Mouse (Mus musculus) CH12.LX (cell line): ENCODE data around the gene Eef1akmt3. TPM values are rescaled to one million over a fixed set of nuclear protein-coding genes. Genes with fewer than 3 reads are reported as not detected.

ENCODE experiments used
- DNase-seq: peaks from one replicate; pipeline ENCODE4 v3.0.0-alpha.2; 2013; ENCODE audit errors: extremely low read depth
- H3K27ac ChIP-seq: 2 replicates; pipeline ENCODE4 v1.5.1; 2012; ENCODE audit warnings: low read depth, mild to moderate bottlenecking, control low read depth, moderate library complexity; ENCODE audit not compliant: insufficient read depth
- H3K27me3 ChIP-seq: replicated peaks from 2 replicates; pipeline ENCODE3; 2012; ENCODE audit warnings: inconsistent platforms
- H3K36me3 ChIP-seq, 2 experiments: replicated peaks in 1 of 2; 2 replicates each; pipeline versions ENCODE3 to v1.6.1; 2012; ENCODE audit warnings: inconsistent platforms in 1 of 2, low read length in 1 of 2, mild to moderate bottlenecking in 1 of 2, mixed read lengths in 1 of 2, moderate library complexity in 1 of 2; ENCODE audit not compliant: control insufficient read depth in 1 of 2, insufficient read depth in 1 of 2
- H3K4me1 ChIP-seq, 2 experiments: 2 replicates each; pipeline ENCODE4 v1.6.1; 2012; ENCODE audit warnings: inconsistent platforms in 1 of 2, moderate library complexity in 1 of 2; ENCODE audit not compliant: insufficient read depth in 2 of 2, control insufficient read depth in 1 of 2
- H3K4me2 ChIP-seq: 2 replicates; pipeline ENCODE4 v1.6.1; 2012; ENCODE audit warnings: low read depth, mild to moderate bottlenecking, control low read depth; ENCODE audit not compliant: poor library complexity, insufficient read depth, severe bottlenecking
- H3K4me3 ChIP-seq, 3 experiments: fragments of 150-350 bp in 1 of 3; sonication (generic) in 1 of 3; replicated peaks in 1 of 3; 2 replicates each; pipeline versions ENCODE3 to v1.5.1; 2011 to 2012; ENCODE audit warnings: low read depth in 2 of 3, low read length in 2 of 3, mild to moderate bottlenecking in 2 of 3, moderate library complexity in 2 of 3, control low read depth in 1 of 3, improper control_type of control experiment in 1 of 3, inconsistent platforms in 1 of 3, mixed read lengths in 1 of 3; ENCODE audit not compliant: poor library complexity in 1 of 3
- H3K79me2 ChIP-seq: replicated peaks from 2 replicates; pipeline ENCODE4 v1.6.1; 2012; ENCODE audit warnings: mild to moderate bottlenecking, moderate library complexity; ENCODE audit not compliant: control insufficient read depth, poor library complexity, insufficient read depth, severe bottlenecking; ENCODE audit errors: extremely low read depth
- H3K9ac ChIP-seq: 2 replicates; pipeline ENCODE4 v1.6.1; 2012; ENCODE audit warnings: low read depth, mild to moderate bottlenecking, control low read depth, moderate library complexity; ENCODE audit not compliant: insufficient read depth
- H3K9me3 ChIP-seq: replicated peaks from 2 replicates; pipeline ENCODE3; 2012; ENCODE audit warnings: low read length, inconsistent platforms, mixed read lengths
- BHLHE40 ChIP-seq: IDR thresholded peaks from 2 replicates; pipeline ENCODE4 v1.6.1; 2011; ENCODE audit warnings: mild to moderate bottlenecking, low read depth, low read length, improper control_type of control experiment
- CHD2 ChIP-seq: IDR thresholded peaks from 2 replicates; pipeline ENCODE4 v1.6.1; 2011; ENCODE audit warnings: low read length, improper control_type of control experiment
- GABPA ChIP-seq: IDR thresholded peaks from 2 replicates; pipeline ENCODE4 v1.6.1; 2012; ENCODE audit warnings: low read depth, low read length, improper control_type of control experiment, inconsistent platforms; ENCODE audit not compliant: insufficient replicate concordance
- HCFC1 ChIP-seq: IDR thresholded peaks from 2 replicates; pipeline ENCODE4 v1.6.1; 2012; ENCODE audit warnings: low read depth, mild to moderate bottlenecking, inconsistent platforms, low read length, improper control_type of control experiment
- JUN ChIP-seq: IDR thresholded peaks from 2 replicates; pipeline ENCODE4 v1.6.1; 2011; ENCODE audit warnings: low read depth, mild to moderate bottlenecking, low read length, improper control_type of control experiment, moderate library complexity; ENCODE audit not compliant: insufficient read depth
- KAT2A ChIP-seq: IDR thresholded peaks from 2 replicates; pipeline ENCODE4 v1.6.1; 2012; ENCODE audit warnings: low read length, improper control_type of control experiment, inconsistent platforms; ENCODE audit not compliant: insufficient replicate concordance
- MAX ChIP-seq: IDR thresholded peaks from 2 replicates; pipeline ENCODE4 v1.6.1; 2011; ENCODE audit warnings: low read length, improper control_type of control experiment
- POLR2A ChIP-seq: IDR thresholded peaks from 2 replicates; pipeline ENCODE4 v1.6.1; 2011; ENCODE audit warnings: low read depth, mild to moderate bottlenecking, improper control_type of control experiment, low read length
- POLR2AphosphoS2 ChIP-seq: IDR thresholded peaks from 2 replicates; pipeline ENCODE4 v1.6.1; 2011; ENCODE audit warnings: low read depth, low read length, improper control_type of control experiment
- SIN3A ChIP-seq: IDR thresholded peaks from 2 replicates; pipeline ENCODE4 v1.6.1; 2012; ENCODE audit warnings: low read length, improper control_type of control experiment, inconsistent platforms
- ZKSCAN1 ChIP-seq: IDR thresholded peaks from 2 replicates; pipeline ENCODE4 v1.6.1; 2012; ENCODE audit warnings: low read depth, inconsistent platforms, low read length, improper control_type of control experiment, borderline replicate concordance
- dilution Hi-C: fragments of 300-500 bp; cut with MboI; formaldehyde crosslinking; loops from 2 replicates; pipeline ENCODE4 v1.14.3; 2020; ENCODE audit warnings: low sequenced_read_pairs; ENCODE audit not compliant: extremely low pct_unique_long_range_greater_than_20kb, extremely low pct_ligation_motif_present
- in situ Hi-C: fragments of 300-500 bp; cut with MboI; formaldehyde crosslinking; loops from 3 replicates; pipeline ENCODE4 v1.14.3; 2019; ENCODE audit warnings: low sequenced_read_pairs, low pct_ligation_motif_present, low pct_unique_long_range_greater_than_20kb, mixed read lengths
- polyA plus RNA-seq: library from polyadenylated mRNA; unstranded; fragments of >175 nt; gene quantifications from 2 replicates; pipeline ENCODE4 v1.2.1, GENCODE M21; 2012; ENCODE audit warnings: low read depth; ENCODE audit not compliant: insufficient read length
- total RNA-seq, 2 experiments: library from RNA; depleted of rRNA; stranded (reverse); fragments of 300-350 nt in 1 of 2; fragments of >200 nt in 1 of 2; gene quantifications; 2 replicates each; pipeline ENCODE4 v1.2.3; 2012 to 2014

Gene Eef1akmt3
- total and polyA plus RNA-seq, 3 experiments = 0.78 to 1.1 (median 0.98) TPM

- Histone ChIP-seq H3K36me3 (peaks cover 19 to 43% of the 10 kb centered on the region in 2 experiments), H3K4me3 (peak within 1 kb of the TSS in 2 of 3 experiments; percentile 44 to 47), H3K9ac (no peak within 1 kb of the TSS), H3K9me3 (no peaks in the 10 kb centered on the region), H3K27me3 (no peaks in the 10 kb centered on the region), H3K4me2 (no peak within 1 kb of the TSS), H3K79me2 (no peaks in the 10 kb centered on the region), H3K27ac (no peak within 1 kb of the TSS), H3K4me1 (peaks cover 6 to 55% of the 10 kb centered on the region in 2 experiments)
- in situ Hi-C loops = no loop called here
- no peak for TF ChIP-seq HCFC1
- no peak for TF ChIP-seq ZKSCAN1
- dilution Hi-C loops = no loop called here
- DNase-seq = peak; percentile 62
These were observed 40.8 kb downstream of the Eef1akmt3 start, which contains the start of gene Avil for GRCm38 (mm10) chr10:127000529-127000928. Gene Avil, plus strand, starts transcription at chr10:127000709.

- dilution Hi-C loops (no loop called here), in situ Hi-C loops (no loop called here)
- peak; percentile 47 for DNase-seq
- H3K36me3 ChIP-seq = peaks cover 45 to 53% of the 10 kb centered on the region in 2 experiments
- H3K4me3 ChIP-seq = no peak overlapping the region
- H3K27me3 ChIP-seq = no peaks in the 10 kb centered on the region
- H3K9ac ChIP-seq = no peak overlapping the region
- H3K27ac ChIP-seq = no peak overlapping the region
- no peaks in the 10 kb centered on the region for H3K79me2 ChIP-seq
- H3K4me2 ChIP-seq = no peak overlapping the region
- no peak for TF ChIP-seq BHLHE40
- TF ChIP-seq, all 38 proteins: peak for 0
- Histone ChIP-seq H3K4me1 (peaks cover 3 to 75% of the 10 kb centered on the region in 2 experiments), H3K9me3 (no peaks in the 10 kb centered on the region)
These were observed 43.8 kb downstream of the Eef1akmt3 start for GRCm38 (mm10) chr10:126997340-126998113.

GRCm38 (mm10) chr10:126993621-126994020, 47.7 kb downstream of the Eef1akmt3 start:
- H3K4me2 ChIP-seq = no peak overlapping the region
- no peaks in the 10 kb centered on the region for H3K79me2 ChIP-seq
- no peaks in the 10 kb centered on the region for H3K9me3 ChIP-seq
- in situ Hi-C loops = loop anchor here (5.0 kb wide), 1 partner anchor 76 kb away; no protein-coding TSS in a partner anchor
- peaks cover 49 to 61% of the 10 kb centered on the region in 2 experiments for H3K36me3 ChIP-seq
- peak; percentile 35 for DNase-seq
- TF ChIP-seq POLR2AphosphoS2 (no peak), CHD2 (no peak), MAX (no peak), SIN3A (no peak), JUN (no peak), GABPA (no peak), POLR2A (no peak), KAT2A (no peak)
- H3K4me1 ChIP-seq = peaks cover 0 to 59% of the 10 kb centered on the region in 2 experiments; a peak in 3 of 4 replicates
- no peak overlapping the region for H3K27ac ChIP-seq
- no peak overlapping the region for H3K9ac ChIP-seq
- dilution Hi-C loops = no loop called here
- H3K27me3 ChIP-seq = no peaks in the 10 kb centered on the region
- no peak overlapping the region for H3K4me3 ChIP-seq
